Mouse (Mus musculus): ENCODE measurements around the gene Acaa1a.

- TF ChIP-seq CTCF (IDR thresholded peaks at IDR 0.05; ENCODE audit: extremely low read depth, insufficient read depth, insufficient read length, insufficient replicate concordance), result no peak
- TF ChIP-seq POLR2A (IDR thresholded peaks at IDR 0.05; ENCODE audit: low read depth, low read length), result no peak
Observed at GRCm38 (mm10) chr9:119350947-119351705, 11.7 kb downstream of the Acaa1a start.

All from spleen, adult 2 months (tissue).